Mouse (Mus musculus) spleen, adult 10 weeks (tissue): ENCODE data around the gene Ppp2r5d. TPM values are rescaled to one million over a fixed set of nuclear protein-coding genes. Genes with fewer than 3 reads are reported as not detected.

Experiments
- polyA plus RNA-seq: library from polyadenylated mRNA; stranded (reverse); fragments of 350-450 nt; fragmentation: Illumina TruSeq; extraction: RNeasy Lipid Tissue Mini Kit (QIAGEN cat#74804); gene quantifications from one replicate; pipeline ENCODE4 v1.2.3, GENCODE M21; 2015; ENCODE audit warnings: low replicate concordance; ENCODE audit not compliant: insufficient read depth

Ppp2r5d gene
- 26.7 TPM for polyA plus RNA-seq

GRCm38 (mm10) chr17:46704887-46705835, at the start of gene Ppp2r5d:
Gene Ppp2r5d, minus strand, starts transcription at chr17:46705111.

GRCm38 (mm10) chr17:46751794-46752556, 47.1 kb upstream of the Ppp2r5d start, which contains the start of gene Cnpy3:
Gene Cnpy3, minus strand, starts transcription at chr17:46752214.

DNA sequence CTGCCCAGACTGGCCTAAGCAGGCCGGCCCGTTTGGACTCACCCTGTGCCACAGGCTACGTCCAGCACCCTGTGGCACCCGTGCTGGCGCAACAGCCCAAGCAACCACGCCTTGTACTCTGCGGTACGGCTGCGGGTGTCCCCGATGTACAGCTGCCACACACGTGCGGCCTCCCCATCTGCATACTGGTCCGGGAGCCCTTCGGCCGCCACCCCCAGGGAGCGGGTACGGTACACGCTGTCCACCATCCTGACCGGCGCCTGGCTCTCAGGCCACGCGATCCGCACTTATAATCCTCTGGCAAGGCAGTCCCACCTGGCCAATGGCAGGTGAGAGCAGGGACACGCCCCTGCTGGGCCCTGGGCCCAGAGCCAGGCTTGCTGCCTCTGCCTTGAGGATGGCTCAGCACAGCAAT, 24.0 kb upstream of the Ppp2r5d start, which contains the start of gene Gnmt:
Gnmt (minus strand) TSS at position 265 of the 415 bp plus-strand sequence.

DNA sequence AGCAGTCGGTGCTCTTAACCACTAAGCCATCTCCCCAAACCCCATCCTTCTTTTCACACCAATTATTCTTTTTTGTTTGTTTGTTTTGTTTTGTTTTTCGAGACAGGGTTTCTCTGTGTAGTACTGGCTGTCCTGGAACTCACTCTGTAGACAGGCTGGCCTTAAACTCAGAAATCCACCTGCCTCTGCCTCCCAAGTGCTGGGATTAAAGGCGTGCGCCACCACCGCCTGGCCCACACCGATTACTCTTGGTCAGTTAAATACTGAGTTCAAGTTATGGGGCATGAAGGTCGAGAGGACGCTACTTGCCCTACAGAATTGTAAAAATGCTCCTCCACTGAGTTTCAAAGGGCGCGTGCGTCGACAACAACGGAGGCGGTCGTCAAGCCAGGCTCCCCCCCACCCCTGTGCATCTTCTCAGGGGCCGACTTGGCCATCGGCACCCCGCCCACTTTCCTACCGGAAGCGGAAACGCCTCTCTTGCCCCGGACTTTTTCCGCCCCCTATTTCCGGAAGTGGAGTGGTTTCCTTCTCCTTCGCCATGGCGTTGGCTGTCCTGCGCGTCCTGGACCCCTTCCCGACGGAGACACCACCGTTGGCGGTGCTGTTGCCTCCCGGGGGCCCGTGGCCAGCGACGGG, 6.2 kb upstream of the Ppp2r5d start, which contains the start of gene Pex6:
Pex6 (plus strand) TSS at position 505 of the 639 bp plus-strand sequence.

GRCm38 (mm10) chr17:46680760-46681373, 24.0 kb downstream of the Ppp2r5d start, which contains the start of gene Klhdc3:
Gene Klhdc3, minus strand, starts transcription at chr17:46680914.

GRCm38 (mm10) chr17:46678416-46678815, 26.5 kb downstream of the Ppp2r5d start, which contains the start of gene Mea1:
Gene Mea1, plus strand, starts transcription at chr17:46678793.

DNA sequence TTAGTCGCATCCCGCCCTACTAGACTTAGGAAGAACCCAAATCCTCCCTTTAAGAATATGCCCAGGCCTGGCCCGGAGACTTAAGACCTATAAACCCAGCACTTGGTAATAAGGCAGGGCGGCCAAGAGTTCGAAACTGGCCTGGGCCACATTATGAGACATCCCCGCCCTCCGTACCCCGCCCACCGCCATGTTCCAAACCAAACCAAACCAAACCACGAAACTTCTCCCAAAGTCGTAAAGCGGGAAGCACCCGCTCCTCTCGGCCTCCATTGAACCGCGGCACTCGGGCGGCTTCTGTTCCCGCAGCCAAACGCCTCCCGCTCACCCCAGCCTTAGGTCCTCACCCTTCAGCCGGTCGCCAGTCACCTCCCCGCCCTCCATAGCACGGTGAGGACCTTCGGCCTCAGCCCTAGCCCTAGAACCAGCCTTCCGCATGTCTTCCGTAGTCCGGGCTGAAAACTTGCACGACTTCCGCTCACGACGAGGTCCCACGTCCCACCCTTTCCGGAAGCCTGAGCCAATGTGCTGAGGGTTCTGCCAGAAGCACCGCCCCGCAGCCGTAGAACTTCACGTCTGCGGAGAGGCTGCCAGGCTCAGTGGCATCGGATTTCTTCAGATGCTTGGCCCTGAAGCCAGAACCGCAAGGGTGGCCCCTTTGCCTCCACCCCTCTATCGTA, 30.9 kb downstream of the Ppp2r5d start, which contains the start of gene Rrp36:
Rrp36 (minus strand) TSS at position 503 of the 680 bp plus-strand sequence.

GRCm38 (mm10) chr17:46650232-46651031, 54.5 kb downstream of the Ppp2r5d start, which contains the start of gene Cul7:
Gene Cul7, plus strand, starts transcription at chr17:46650337.

DNA sequence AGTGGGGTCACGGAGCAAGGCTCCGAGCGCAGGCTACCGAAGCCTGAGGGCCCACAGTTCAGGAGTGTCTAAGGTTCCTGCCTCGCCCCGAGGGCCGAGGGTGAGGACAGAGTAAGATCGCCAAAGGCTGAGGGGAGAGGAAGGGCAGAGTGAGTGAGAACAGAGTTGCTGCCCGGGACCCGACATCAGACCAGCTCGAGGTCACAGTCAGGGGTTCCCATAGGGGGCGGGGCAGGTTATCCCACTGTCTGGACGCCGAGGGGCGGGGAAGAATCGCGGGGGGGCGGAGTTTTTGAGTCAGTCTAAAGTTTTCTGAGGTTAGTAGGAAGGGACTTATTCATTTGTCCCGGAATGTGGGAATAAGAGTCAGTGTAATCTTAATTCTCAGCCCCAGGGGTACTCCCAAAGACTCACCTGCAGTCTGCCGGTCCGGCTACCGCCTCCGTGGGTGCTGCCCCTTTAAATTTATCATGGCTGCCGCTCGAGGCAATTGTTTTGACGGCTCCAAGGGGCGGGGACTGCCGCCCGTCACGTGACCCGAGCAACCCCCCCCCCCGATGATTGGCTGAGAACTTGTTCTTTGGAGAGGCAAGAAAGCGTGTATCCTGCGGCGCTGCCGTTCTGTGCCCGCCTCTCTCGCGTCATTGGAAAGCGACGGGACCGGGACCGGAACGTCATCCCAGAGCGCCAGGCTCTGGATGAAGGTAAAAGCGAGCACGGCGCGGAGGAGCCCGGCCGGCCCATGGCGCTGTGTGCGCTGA, 59.2 kb downstream of the Ppp2r5d start, which contains the start of the genes Klc4 and Mrpl2:
Klc4 (minus strand) TSS at position 462 of the 761 bp plus-strand sequence.
Mrpl2 (plus strand) TSS at position 669 of the 761 bp plus-strand sequence.

Other genes starting within 250 kb of the Ppp2r5d start
- gene Ttbk1, start 217.4 kb downstream of the Ppp2r5d start, polyA plus RNA-seq = 0.75 TPM
- 1.6 TPM for gene Dnph1, start 208.4 kb downstream of the Ppp2r5d start, polyA plus RNA-seq
- 7.8 TPM for gene Cul9, start 158.7 kb downstream of the Ppp2r5d start, polyA plus RNA-seq
- 9.6 TPM for gene Srf, start 148.9 kb downstream of the Ppp2r5d start, polyA plus RNA-seq
- 2.3 TPM for gene Ptk7, start 75.6 kb downstream of the Ppp2r5d start, polyA plus RNA-seq
- gene Klc4, start 59.1 kb downstream of the Ppp2r5d start, polyA plus RNA-seq = 5.2 TPM
- 16.5 TPM for gene Mrpl2, start 58.9 kb downstream of the Ppp2r5d start, polyA plus RNA-seq
- 2.9 TPM for gene Cul7, start 54.8 kb downstream of the Ppp2r5d start, polyA plus RNA-seq
- gene Rrp36, start 30.8 kb downstream of the Ppp2r5d start, polyA plus RNA-seq = 14.0 TPM
- gene Mea1, start 26.3 kb downstream of the Ppp2r5d start, polyA plus RNA-seq = 41.4 TPM
- gene Klhdc3, start 24.2 kb downstream of the Ppp2r5d start, polyA plus RNA-seq = 35.6 TPM
- 6.5 TPM for gene Pex6, start 6.4 kb upstream of the Ppp2r5d start, polyA plus RNA-seq
- gene Gnmt, start 24.1 kb upstream of the Ppp2r5d start, polyA plus RNA-seq = 0.36 TPM
- 59.2 TPM for gene Cnpy3, start 47.1 kb upstream of the Ppp2r5d start, polyA plus RNA-seq
- not detected for gene Ptcra, start 58.6 kb upstream of the Ppp2r5d start, polyA plus RNA-seq
- 6.3 TPM for gene 2310039H08Rik, start 67.5 kb upstream of the Ppp2r5d start, polyA plus RNA-seq
- gene Rpl7l1, start 77.6 kb upstream of the Ppp2r5d start, polyA plus RNA-seq = 104 TPM
- 33.0 TPM for gene Bicral, start 153.4 kb upstream of the Ppp2r5d start, polyA plus RNA-seq
- 5.2 TPM for gene Tbcc, start 185.6 kb upstream of the Ppp2r5d start, polyA plus RNA-seq
- not detected for gene Prph2, start 205.3 kb upstream of the Ppp2r5d start, polyA plus RNA-seq